Mouse (Mus musculus) right cerebral cortex, postnatal 25 days (tissue): ENCODE measurements at regions not wholly inside any gene's neighbourhood (a gene's known extent, or its start where the extent isn't known, plus 50 kb on each side); places are given as distances from the start of the nearest gene placed in this dataset.

Source experiments
- DNase-seq: peaks from one replicate; pipeline ENCODE4 v3.0.0; 2022

DNA sequence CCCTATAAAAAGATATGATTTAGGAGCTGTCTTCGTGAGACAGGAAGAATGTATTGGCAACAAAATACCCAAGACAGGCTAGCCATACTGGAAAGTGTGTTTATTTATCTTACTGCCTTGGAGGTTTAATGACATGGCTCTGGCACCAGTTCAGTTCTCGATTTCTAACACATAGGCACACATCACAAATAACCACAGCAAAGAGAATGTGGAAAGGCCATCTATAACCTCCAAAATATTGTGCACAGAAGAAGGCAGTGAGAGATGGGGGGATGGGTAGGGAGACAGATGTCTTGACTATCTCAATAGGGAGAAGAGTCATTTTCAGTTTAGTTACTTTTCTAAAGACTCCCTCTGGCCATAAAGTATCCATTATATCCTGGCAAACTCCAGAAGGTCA lies 90.5 kb downstream of the Minar1 start:
- no peak for DNase-seq

DNA sequence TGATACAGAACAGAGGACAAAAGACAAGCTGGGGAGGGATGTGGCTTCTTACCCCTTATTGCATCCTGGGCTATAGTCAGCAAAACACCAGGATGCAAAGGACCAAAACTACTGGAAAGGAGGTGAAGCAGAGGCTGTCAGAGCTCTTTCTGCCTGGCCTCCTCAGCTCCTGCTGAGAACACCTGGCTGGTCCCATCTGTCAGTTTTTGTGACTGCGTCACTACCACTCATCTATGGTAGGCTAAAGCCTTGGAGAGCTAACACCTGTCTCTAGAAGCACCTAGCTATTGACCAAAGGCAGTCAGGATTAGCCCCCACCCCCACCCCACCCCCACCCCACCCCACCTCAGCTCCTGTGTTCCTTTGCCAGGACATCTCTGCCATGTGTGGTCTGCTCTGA lies 98.8 kb downstream of the Minar1 start:
- no peak for DNase-seq

DNA sequence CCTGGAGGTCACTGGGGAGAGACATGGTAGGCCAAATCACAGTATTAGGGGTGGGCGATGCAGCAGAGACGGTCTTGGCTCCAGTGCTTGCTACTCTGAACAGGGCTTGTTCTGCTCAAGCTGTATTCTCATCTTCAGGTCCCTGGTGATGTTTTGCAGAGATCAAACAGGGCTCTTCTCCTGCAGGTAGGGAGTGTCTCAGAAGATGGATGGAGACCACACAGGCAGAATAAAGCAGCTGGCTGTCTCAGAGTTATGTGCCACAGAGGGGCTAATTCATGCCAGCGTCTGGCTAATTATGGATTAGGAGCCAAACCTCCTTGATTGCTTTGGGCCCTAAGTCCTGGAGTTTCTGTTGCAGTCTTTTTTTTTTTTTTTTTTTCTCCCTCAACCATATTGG lies 99.2 kb downstream of the Minar1 start:
- no peak for DNase-seq

DNA sequence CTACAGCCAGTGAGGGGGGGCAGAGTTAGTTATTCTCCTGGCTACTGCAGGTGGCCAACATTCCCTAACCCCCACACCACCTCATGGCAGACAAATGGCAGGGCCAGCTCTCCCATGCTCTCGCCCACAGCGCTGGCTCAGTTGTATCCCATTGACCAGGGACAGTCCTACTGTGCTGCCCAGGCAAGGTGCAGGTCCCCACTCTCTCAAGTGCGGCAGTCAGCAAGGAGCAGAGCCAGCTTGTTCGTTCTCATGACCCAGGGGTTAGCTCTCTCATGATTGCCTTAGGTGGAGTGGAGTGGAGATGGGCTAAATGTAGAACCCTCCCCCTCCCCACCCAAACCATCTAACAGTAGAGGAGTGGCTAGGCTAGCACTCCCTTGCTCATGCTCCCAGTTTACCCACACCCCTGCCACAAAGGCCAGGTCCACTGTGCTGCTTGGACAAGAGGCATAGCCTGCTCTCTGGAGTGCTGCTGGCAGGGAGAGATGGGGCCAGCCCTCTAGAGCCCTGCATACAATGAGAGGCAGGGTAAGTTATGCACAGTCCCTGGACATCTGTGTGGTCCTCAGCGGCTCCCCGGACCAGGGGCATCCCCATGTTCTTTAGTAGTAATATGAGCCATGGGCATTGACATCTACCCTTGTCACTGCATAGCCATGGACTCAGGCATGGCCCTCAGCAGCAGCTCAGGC lies 114.4 kb downstream of the Minar1 start:
- DNase-seq = no peak

DNA sequence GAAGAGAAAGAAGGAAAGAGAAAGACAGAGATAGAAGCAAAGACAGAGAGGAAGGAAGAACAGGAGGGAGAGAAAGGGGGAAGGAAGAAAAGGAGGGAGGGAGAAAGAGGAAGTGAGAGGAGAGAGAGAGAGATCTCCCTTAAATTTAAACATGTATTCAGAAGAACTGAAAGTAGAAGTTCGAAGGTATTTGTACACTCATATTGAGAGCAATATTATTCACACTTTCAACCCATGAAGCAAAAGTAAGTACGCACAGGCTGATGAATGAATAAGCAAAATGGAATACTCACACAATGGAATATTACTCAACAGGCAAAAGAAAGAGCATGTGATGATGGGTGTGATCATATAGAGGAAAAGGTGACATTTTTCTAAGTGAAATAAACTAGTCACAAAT lies 120.8 kb downstream of the Minar1 start:
- no peak for DNase-seq

DNA sequence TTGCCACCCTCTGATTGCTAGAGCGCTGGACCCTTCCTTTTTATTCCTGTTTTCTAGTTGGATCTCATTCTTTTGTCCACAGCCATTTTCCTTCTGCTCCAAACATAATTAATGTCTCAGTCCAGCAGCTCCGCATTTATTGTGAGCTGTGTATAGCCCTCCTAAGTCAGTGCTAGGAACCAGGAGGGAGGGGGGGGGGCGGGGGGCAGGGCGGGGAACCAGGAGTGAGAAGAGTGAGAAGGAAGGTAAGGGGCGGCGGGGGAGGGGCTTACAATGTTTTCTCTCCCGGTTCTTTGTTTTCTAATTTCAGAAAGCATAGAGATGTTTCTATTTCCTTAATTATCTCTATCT lies 125.6 kb downstream of the Minar1 start:
- DNase-seq = no peak

DNA sequence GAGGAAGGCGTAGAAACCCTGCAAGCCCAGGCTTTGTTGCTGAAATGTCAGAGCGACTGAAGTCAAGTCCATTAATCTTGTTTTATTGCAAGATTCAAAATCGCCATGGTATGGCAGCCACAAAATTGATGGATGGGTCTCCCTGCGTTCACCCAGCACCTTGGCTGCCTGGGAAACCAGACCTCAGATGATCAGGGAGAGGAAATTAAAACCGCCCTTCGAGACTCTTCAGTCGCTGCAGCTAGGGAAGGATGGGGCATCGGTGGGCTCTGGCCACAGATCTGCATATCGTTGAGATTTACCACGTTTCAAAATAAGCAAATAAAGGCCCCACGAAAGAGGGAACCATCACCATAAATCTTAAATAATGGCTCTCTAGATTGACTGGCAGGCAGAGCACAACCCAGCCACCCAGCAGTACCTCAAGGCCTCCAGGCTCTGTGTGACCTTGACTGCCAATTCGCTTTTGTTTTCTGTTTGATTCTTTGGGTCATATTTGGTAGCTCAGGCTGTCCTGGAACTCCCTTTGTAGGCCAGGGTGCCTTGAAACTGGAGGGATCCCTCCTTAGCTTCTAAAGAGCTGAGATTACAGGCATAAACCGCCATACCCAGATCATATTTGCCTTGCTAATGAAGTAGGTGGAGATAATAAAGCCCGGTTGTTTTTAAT lies 126.1 kb downstream of the Minar1 start:
- no peak for DNase-seq

DNA sequence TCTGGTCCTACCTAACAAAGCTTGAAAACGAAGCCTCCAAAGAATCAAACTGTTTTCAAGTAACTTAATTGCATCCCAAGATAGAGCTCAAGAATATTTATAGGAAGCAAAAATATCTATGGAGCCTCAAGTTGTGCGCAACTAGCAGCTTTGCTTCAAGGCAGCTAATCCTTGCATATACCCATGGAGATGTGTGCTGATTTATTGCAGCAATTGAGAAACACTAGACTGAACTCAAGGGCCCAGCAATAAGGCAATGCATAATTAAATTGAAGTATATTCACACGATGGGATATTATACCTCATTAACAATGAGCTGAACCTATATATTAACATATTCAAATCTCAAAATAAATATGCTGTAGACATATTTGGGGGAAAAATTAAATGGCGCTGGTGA lies 135.3 kb downstream of the Minar1 start:
- no peak for DNase-seq

DNA sequence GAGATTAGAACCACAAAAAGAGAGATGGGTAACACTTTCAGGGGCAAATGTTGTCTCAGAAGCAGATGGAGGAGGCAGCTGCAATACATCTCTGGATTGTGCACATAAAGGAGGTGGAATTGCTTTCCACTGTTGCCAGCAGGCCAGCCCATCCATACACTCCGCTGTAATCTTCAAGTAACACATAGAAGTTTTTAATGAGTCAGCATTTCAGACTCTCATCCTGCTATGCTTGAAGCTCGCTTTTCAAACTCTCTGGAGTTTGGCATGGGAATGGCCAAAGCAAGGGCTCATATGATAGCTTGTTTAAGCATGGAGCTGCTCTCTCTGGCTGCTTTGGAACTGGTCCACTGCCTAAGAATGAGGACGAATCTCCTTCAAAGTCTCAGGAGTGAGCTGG lies 143.5 kb downstream of the Minar1 start:
- DNase-seq = no peak

DNA sequence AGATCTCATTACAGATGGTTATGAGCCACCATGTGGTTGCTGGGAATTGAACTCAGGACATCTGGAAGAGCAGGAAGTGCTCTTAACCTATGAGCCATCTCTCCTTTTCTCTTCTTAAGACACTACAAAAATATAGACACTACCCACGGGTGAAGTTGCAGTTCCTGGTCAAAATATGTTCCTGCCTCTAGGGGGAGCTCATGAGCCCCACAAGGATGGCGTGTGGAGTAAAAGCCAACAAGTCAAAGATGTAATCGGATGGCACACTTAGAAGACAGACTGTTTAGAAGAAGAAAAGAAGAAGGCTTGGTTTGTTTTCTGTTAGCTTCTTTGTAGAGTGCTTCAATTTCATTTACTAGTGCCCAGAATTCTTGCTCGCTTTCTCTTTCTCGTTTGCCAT lies 161.7 kb downstream of the Minar1 start:
- DNase-seq = peak; percentile 23

DNA sequence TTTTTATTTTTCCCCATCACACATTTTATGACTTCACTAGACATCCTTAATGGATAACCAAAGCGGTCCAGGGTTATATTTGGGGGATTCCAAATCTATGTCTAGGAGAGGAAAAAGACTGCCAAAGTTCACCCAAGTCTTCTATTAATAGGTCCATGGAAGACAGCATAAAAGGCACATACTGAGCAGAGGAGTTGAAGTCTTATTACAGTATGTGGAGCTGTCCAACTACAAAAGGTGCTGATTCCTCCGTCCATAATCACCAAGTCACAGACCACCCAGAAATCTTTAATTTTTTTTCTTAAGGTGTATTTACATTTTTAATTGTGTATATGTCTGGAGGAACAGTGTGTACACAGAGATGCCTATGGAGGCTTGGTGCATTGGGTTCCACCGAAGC lies 166.3 kb downstream of the Minar1 start:
- no peak for DNase-seq

DNA sequence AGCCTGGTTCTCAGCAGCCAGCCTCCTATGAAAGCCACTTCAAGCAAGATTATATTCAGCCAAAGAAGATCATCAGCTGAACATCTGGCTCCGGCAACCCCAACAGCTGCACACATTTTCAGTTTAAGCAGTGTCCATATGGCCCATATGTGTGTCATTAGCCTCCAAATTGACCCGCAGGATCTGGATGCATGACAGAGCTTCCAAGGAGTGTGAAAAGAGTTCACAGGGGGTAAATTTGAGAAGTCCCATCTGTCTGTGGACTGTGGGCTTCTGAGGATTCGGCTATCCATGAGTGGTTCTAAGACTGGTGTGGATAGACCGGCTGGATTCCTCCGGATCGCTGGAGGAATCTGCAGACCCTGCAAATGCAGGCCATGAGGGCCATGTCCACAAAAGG lies 173.3 kb downstream of the Minar1 start:
- no peak for DNase-seq
